Mouse (Mus musculus): Measurements from ENCODE around the gene Olfr222.

Olfr222 gene

DNA sequence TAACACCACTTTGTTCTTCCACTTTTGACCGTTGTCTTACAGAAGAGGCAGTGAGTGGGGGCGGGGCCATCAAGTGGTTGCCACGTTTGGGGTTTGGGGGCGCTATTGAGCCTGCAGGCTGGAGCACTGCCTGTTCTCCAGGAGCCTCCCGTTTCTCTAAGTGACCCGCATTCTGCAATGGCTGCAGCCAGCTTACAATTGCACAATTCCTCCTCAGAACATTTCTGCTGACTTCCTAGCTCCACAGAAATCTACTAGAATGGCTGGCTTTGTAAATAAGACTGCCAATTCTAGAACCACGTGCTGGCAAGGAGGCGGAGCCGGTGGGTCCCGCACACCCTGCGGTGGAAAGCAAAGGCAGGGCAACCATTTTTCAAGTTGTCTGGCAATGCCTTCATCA, 37.6 kb downstream of the Olfr222 start:
- DNase-seq, result peak; percentile 51

DNA sequence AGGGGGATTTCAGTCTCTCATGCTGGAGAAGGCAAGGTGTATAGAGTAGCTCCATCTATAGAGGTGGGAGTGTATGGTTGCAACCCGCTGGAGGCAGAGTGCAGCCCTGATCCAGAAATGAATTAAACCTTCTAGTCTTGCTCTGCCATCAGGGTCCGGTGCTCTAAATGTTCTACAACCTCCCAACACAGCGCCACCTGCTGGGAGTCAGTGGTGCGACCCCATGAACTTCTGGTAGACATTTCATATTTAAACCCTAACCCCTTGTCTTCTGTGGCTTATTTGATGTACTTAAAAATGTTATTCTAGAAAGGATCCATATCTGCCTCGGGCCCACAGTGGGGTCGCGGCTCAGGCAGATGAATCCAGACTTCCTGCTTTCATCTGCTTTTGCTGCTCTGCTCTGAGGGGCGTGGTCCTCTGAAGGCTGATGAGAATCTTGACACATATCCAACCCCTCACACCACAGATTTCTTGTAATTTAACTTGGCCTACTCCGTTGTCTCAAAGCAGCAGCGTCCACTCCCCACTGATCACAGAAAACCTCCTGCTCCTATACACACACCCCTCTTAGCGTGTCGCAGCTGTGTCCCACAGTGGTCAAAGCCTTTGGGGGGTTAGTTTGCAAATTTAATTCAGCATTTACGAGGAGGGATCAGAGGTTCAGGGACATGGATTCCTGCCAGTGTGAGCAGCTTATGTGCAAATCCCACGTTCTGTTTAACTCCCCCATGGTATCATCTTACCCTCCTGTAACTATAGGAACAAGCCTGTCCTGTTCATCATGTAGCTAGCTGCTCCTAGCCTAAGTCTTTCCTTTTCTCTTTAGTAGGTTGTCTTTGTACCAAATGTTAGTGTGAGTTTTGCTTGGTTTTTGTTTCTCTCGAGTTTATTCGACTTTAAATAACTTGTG, 38.6 kb downstream of the Olfr222 start:
- peak; percentile 22 for DNase-seq

DNA sequence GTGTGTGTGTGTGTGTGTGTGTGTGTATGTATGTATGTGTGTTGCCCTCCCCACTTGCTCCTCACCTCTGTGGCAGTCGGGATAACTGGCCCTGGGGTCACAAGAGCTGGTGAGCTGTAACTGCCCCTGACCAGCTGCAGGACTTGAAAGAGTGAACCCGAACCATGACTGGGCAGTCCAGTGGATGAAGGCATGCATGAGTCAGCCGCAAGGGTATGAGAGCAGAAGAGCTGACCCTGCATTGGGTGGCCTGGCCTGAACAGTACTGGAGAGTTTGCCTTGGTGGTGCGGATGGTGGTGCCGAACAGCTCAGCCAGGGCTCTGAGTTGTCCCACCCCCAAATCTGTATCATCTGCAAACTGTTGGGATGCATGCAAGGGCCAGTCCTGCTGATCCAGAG, 44.5 kb downstream of the Olfr222 start:
- no peak for DNase-seq

DNA sequence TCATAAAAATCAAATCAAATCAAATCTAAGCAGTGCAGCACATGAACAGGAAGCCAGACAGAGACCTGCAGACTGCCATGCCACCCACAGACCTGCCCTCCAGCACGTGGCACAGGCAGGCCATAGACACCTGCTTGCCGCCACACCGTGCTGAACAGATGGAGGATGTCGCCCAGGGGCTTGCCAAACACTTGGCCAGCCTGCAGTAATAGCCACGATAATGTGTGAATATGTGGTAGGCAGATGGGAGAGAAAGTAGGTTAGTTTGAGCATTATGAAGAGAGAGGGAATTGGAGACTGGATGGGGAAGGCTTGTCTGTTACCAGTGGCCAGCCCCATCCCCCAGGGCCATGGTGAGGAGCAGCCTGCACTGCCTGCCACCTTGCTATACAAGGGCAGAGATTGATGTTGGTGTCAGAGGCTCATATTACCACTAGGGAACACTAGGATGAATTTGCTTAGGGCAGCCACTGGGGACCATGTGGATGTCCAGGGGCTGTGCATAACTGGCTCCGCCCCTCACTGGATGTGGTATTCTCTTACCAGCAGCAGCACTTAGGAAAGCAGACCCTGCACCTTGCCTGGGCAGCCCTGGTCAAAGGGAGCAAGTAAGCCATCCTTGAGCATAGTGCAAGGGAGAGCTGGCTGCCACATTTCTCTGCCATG, 45.0 kb downstream of the Olfr222 start:
- DNase-seq, result no peak

DNA sequence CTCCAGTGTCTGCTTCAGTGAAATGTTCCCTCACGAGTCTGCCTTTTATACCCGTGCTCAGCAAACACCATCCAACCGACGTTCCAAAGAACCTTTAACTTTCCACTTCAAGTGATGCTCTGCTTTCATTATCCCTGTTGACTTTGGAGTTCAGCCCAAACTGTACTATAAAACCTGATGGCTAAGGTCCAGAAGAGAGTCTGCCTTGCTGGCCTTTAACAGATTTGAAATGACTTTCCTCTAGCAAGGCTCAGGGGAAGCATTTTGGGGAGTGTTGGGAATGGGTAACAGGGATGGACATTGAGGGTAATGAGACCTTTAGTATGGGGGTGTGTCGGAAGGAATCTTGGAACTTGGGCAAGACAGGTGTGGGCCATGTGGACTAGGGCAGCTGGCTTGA, 45.8 kb downstream of the Olfr222 start:
- no peak for DNase-seq

DNA sequence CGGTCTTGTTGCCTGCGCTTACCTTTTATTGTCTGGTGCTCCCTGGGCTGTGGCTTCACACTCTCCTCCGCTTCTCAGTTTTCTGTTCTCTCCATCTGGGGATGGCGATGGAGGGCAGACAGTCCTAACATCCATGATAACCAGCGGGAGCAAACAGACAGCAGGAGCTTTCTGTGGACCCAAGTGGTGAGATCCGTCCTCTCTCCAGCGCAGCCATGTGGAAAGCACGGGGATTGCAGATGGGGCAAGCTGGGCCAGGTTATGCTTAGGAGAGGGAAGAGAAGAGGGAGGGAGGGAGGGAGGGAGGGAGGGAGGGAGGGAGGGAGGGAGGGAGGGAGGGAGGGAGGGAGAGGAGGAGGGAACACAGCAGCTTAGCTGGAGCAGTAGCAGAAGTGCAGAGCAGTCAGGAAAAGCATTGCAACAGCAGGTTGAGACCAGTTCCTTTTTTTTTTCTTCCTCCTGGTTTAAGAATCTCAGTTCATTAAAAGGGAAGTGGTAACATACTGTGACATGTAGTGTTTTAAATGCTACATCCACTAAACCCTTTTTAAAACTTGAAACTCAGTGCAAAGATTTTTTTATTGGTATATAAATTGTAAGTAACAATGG, 49.5 kb downstream of the Olfr222 start, which contains the start of gene Zkscan17:
Gene Zkscan17 (minus strand): TSS at position 280 of the 609 bp plus-strand sequence.
- DNase-seq, result peak; percentile 41

DNA sequence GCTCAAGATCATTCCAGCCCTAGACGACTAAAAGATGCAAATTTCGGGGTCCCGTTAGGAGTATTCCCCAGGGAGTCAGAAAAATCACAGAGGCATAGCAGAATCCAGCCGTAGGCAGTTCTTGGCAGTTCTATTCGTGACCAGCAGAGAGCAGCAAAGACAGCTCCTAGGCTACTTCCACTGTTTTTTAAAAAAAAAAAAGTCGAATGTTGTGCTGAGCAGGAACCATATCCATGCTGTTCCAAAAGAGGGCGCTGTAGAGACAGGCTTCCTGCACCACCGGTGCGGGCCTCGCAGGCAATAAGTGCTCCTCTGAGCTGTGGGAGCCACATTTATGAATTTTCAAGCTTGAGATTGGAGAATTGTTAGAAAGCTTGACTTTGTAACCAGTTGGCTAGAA, 50.8 kb downstream of the Olfr222 start:
- peak; percentile 86 for DNase-seq

DNA sequence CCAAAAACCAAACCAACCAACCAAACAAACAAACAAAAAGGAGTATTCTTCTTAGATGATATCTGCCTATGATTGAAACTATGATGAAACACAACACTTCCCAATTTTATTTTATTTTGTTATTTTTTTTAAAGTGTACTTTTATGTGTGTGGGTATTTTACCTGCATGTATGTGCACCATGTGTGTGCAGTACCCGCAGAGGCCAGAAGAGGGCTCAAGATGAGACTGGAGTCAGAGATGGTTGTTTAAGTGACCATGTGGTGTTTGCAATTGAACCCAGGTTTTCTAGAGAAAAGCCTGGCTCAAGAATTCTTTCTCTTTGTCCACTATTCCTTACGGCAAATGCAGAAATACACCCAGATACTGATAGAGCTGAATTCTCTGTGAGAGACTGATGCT, 51.9 kb downstream of the Olfr222 start:
- DNase-seq, result no peak

Measured in kidney, postnatal 14 days (tissue).